Mouse (Mus musculus) forebrain, postnatal 0 days (tissue): Measurements from ENCODE around the gene Cd63. TPM values are rescaled to one million over a fixed set of nuclear protein-coding genes. Genes with fewer than 3 reads are reported as not detected.

ENCODE experiments used
- ATAC-seq: fragments of 200-750 bp; cut with Nextera tagmentation; 2 replicates; pipeline ENCODE4 v1.8.0; 2017; ENCODE audit warnings: mild to moderate bottlenecking, moderate library complexity
- DNase-seq: peaks from one replicate; pipeline ENCODE4 v3.0.0-alpha.2; 2015
- H3K27ac ChIP-seq: fragments of 300-500 bp; sonication (generic); 2 replicates; pipeline ENCODE4 v1.5.1; 2014; ENCODE audit warnings: low read depth, mild to moderate bottlenecking, antibody characterized with exemption, low read length, moderate library complexity, mixed read lengths
- H3K27me3 ChIP-seq: fragments of 300-500 bp; sonication (generic); 2 replicates; pipeline ENCODE4 v1.6.1; 2014; ENCODE audit warnings: mild to moderate bottlenecking, low read length, mixed read lengths; ENCODE audit not compliant: insufficient read depth
- H3K36me3 ChIP-seq: fragments of 300-500 bp; sonication (generic); 2 replicates; pipeline ENCODE4 v1.6.1; 2014; ENCODE audit warnings: mild to moderate bottlenecking, moderate library complexity; ENCODE audit not compliant: insufficient read depth
- H3K4me1 ChIP-seq: fragments of 300-500 bp; sonication (generic); 2 replicates; pipeline ENCODE4 v1.6.1; 2014; ENCODE audit warnings: antibody characterized with exemption; ENCODE audit not compliant: insufficient read depth
- H3K4me2 ChIP-seq: fragments of 300-500 bp; sonication (generic); 2 replicates; pipeline ENCODE4 v1.6.1; 2014; ENCODE audit warnings: low read depth, mild to moderate bottlenecking, moderate library complexity
- H3K4me3 ChIP-seq: fragments of 300-500 bp; sonication (generic); 2 replicates; pipeline ENCODE4 v1.5.1; 2014; ENCODE audit warnings: low read depth, low read length, mixed read lengths
- H3K9ac ChIP-seq: fragments of 300-500 bp; sonication (generic); 2 replicates; pipeline ENCODE4 v1.6.1; 2014; ENCODE audit warnings: mild to moderate bottlenecking
- H3K9me3 ChIP-seq: fragments of 300-500 bp; sonication (generic); 2 replicates; pipeline ENCODE4 v1.6.1; 2016; ENCODE audit warnings: low read length
- CTCF ChIP-seq: sonication (generic); IDR thresholded peaks from 2 replicates; pipeline ENCODE4 v1.5.1; 2016; ENCODE audit warnings: antibody characterized with exemption, control low read depth, low read depth
- WGBS: fragments of 180-500 bp; shearing (Covaris S2); extraction: QIAGEN DNeasy Blood & Tissue Kit; methylation state at CpG from one replicate; pipeline ENCODE4 v1.1.7; 2014; 5-methylcytosine and 5-hydroxymethylcytosine counted together
- polyA plus RNA-seq: library from polyadenylated mRNA; unstranded; fragments of >200 nt; fragmentation: Nextera tagmentation; extraction: Ambion mirVana; gene quantifications from 2 replicates; pipeline ENCODE4 v1.2.1, GENCODE M21; 2015
- total RNA-seq: library from RNA; depleted of rRNA; stranded (reverse); fragments of >200 nt; gene quantifications from 2 replicates; pipeline ENCODE4 v1.2.3, GENCODE M21; 2014

Cd63 gene
- total and polyA plus RNA-seq, 2 experiments from 2014 or later = 11.7 to 188 TPM

DNA sequence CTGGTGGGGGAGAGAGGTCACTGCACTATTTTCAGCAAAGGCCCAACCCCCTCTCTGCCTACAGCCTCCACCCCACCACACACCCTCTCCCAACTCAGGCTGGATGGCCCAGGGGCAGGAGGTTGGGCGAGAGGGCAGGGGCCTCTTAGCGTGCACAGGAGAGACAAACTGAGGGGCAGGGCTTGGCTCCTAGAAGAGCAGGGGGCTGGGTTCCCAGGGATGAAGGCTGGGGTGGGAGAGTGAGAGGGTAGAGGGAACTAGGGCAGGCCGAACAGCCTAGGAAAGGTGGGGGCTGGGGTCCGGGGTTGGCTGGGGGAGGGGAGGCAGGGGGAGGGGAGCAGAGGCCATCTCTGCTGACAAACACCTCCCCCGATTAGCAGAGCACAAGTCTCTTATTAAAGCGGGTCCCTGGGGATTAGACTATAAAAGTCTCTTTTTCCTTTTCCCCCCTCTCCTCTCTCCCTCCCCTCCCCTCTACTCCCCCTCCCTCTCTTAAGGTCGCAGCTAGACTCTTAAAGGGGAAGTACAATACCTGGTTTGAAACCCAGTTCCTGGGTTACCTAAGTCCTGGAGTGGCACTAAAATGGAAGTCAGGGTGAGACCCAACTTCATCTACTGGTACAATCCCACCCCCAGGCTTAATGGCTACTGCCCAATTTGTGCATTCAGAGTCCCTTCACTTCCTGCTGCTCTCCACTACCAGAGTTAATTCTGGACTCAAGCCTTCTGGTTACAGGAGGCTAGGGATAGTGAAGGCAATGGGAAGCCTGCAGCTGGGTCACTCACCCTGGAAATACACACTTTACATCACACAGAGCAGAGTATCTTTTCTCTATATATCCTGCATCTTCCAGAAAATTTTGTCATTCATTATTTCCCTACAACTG, 11.6 kb upstream of the Cd63 start:
- no peak for DNase-seq
- 0 out of 2 replicates have a peak, but pooled peaks have one; percentile 10 for ATAC-seq
- TF ChIP-seq CTCF = no peak
- Histone ChIP-seq H3K4me2 (peak overlapping the region; percentile 82), H3K36me3 (peaks cover 13% of the 10 kb centered on the region; the same call in 1 of the 2 replicates), H3K27me3 (no peaks in the 10 kb centered on the region), H3K9ac (peak overlapping the region; percentile 39), H3K4me1 (peaks cover 18% of the 10 kb centered on the region), H3K4me3 (peak overlapping the region; percentile 33), H3K9me3 (no peaks in the 10 kb centered on the region), H3K27ac (0 out of 2 replicates have a peak overlapping the region, but pooled peaks have one; percentile 15)
- 4% methylated on average over 7 of the region's 7 CpGs for WGBS

DNA sequence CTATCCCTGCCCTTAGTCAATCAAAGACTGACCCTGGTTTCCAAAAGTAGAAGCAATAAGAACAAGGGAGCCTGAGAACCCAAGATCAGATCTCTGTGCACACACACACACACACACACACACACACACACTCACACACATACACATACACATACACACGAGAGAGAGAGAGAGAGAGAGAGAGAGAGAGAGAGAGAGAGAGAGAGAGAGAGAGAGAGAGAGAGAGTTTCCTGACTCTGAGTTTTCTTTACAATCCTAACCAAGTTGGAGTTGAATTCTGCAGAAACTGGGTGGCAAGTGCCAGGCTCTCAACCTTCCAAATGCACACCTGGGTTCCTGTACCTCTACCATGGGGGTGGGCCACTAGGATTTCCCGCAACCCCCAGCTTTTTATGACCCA, 10.9 kb upstream of the Cd63 start:
- Histone ChIP-seq H3K9me3 (no peaks in the 10 kb centered on the region), H3K4me3 (peak overlapping the region; percentile 86), H3K27me3 (no peaks in the 10 kb centered on the region), H3K4me2 (peak overlapping the region; percentile 82), H3K27ac (no peak overlapping the region), H3K9ac (no peak overlapping the region), H3K4me1 (peaks cover 18% of the 10 kb centered on the region), H3K36me3 (peaks cover 11% of the 10 kb centered on the region; the same call in 1 of the 2 replicates)
- DNase-seq = no peak
- TF ChIP-seq CTCF = no peak
- WGBS = 0% methylated on average over 1 of the region's 2 CpGs
- ATAC-seq = no peak

DNA sequence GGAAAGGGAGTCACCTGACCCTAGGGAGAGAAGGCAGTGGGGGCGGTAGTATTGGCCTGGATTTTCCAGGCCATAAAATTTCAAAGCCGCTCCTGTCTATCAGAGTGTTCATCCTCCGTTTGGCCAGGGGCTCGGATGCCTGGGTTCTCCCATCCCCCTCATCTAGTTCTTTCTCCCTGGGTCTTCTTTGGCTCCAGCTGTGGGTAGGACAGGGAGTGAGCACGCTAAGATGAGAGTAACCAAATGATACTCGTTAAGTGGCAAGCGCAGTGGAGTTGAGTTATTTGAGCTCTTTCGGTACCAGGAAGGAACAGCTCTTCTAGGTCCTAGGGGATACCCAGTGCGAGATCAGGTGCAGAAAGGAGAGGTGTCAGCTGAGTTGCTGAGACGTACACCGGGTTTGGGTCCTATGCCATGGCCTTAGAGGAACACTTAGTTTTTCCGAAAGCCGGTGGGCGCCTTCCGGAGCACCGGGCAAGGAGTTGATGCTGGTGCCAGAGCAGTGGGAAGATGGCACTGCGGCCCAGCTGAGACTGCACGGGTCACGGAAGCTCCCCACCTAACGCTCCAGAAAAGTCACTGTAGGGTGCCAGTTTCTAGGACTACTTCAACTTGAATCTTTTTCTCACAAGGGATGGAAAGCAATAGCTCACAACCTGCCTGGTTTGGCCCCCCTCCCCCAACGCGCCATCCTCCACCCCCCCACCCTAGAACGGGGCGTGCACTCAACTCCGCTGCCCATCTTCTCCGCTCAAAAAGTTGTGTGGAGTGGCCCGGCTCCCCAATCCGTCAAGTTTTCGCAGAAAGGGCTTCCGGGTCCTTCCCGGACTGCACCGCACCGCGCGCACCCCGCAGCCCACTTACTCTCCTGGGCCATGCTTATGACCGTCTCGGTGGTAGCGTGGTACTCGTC, 10.2 kb upstream of the Cd63 start:
- ATAC-seq (no peak; the same call in 1 of the 2 replicates), DNase-seq (no peak)
- peaks cover 7% of the 10 kb centered on the region; the same call in 1 of the 2 replicates for H3K36me3 ChIP-seq
- peak overlapping the region; percentile 86 for H3K4me3 ChIP-seq
- H3K9ac ChIP-seq = peak overlapping the region; percentile 72
- 3% methylated on average over 40 of the region's 40 CpGs for WGBS
- H3K4me2 ChIP-seq = peak overlapping the region; percentile 82
- peaks cover 18% of the 10 kb centered on the region for H3K4me1 ChIP-seq
- H3K27me3 ChIP-seq = no peaks in the 10 kb centered on the region
- no peak for TF ChIP-seq CTCF
- no peaks in the 10 kb centered on the region for H3K9me3 ChIP-seq
- peak overlapping the region; percentile 89 for H3K27ac ChIP-seq

DNA sequence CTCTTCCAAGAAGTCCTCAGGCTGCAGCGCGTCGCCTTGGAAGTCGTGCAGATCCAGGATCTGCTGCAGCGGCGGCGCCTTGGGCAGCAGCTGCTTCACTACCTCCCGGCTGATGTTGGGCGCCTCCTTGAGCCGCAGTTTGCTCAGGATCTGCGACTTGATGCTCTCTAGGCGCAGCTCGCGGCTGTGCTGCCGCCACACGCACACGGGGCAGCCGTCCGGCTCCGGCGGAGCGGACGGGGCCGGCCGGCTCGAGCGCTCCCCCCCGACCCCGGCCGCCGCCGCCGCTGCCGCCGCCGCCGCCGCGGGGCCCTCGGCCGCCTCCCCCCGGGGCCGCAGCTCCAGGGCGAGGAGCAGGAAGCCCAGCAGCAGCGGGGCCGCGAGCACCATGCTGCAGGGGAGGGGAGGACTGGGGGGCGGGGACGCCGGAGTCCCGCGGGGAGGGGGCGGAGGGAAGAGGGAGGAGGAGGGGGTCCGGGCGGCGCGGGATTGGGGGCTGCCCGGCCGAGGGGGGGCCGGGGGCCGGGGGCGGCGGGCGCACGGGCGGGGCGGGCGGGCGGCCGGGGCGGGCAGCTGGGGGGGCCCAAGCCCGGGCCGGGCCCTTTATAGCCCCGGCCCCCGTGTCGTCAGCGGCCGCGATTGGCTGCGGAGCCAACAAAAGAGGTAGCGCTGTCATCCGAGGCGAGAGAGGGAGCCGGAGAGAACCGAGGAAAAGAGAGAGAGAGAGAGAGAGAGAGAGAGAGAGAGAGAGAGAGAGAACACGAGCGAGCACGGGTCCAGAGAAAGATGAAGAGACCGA, 9.3 kb upstream of the Cd63 start, which contains the start of gene Gdf11:
Gene Gdf11, minus strand, starts transcription at position 423 of the 799 bp plus-strand sequence.
- peak within 1 kb of the TSS; percentile 82 for H3K4me2 ChIP-seq
- peak within 1 kb of the TSS; percentile 72 for H3K9ac ChIP-seq
- peak; percentile 12; the same call in 1 of the 2 replicates for TF ChIP-seq CTCF
- no peaks in the 10 kb centered on the region for H3K9me3 ChIP-seq
- 1% methylated on average over 79 of the region's 89 CpGs for WGBS
- peaks cover 18% of the 10 kb centered on the region for H3K4me1 ChIP-seq
- peak; percentile 91 for DNase-seq
- H3K27me3 ChIP-seq = no peaks in the 10 kb centered on the region
- H3K27ac ChIP-seq = peak within 1 kb of the TSS; percentile 89
- peak within 1 kb of the TSS; percentile 86 for H3K4me3 ChIP-seq
- peak; percentile 88 for ATAC-seq
- peaks cover under 1% of the 10 kb centered on the region; the same call in 1 of the 2 replicates for H3K36me3 ChIP-seq

DNA sequence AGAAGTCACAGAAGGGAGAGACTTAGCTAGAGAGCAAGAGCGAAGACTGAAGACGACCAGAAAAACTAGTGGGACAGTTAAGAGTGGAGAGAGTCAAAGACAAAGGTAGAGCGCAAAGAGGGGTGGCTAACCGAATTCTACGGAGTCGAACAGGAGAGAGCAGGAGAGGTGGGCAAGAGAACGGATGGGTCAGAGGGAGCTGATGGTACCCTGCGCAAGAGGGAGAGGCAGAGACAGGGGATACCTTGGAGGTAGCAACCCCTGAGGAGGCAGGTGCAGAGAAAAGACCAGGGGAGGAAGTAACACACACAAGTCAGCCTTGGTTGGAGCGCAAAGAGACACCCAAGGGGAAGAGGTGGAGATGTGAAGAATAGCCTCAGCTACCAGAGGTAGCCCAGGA, 8.5 kb upstream of the Cd63 start:
- H3K27me3 ChIP-seq = no peaks in the 10 kb centered on the region
- peak overlapping the region; percentile 72 for H3K9ac ChIP-seq
- 7% methylated on average over 9 of the region's 9 CpGs for WGBS
- no peak for TF ChIP-seq CTCF
- peak overlapping the region; percentile 82 for H3K4me2 ChIP-seq
- H3K4me1 ChIP-seq = peaks cover 18% of the 10 kb centered on the region
- ATAC-seq (no peak; the same call in 1 of the 2 replicates), DNase-seq (no peak)
- H3K9me3 ChIP-seq = no peaks in the 10 kb centered on the region
- H3K36me3 ChIP-seq = no peaks in the 10 kb centered on the region
- H3K27ac ChIP-seq = peak overlapping the region; percentile 89
- peak overlapping the region; percentile 86 for H3K4me3 ChIP-seq

DNA sequence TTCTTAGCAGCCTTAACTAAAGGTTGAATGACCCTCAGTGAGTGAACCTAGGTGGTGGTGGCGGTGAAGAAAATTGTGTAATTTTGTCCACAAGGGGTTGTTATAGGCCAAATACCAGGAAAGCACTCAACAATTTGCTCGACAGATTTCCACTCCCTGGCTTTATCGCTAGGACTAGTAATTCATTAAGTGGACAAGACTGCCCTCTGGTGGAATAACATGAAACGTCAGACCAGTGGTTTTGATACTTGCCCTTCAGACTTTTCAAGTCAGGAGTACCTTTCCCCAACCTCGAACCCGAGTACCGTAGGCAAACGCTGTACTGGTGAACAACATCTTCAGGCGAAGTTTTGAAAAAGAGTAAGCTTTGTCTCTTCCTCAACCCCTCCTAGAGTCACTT, 5.4 kb upstream of the Cd63 start:
- H3K4me3 ChIP-seq = 0 out of 2 replicates have a peak overlapping the region, but pooled peaks have one; percentile 16
- peak; percentile 82 for TF ChIP-seq CTCF
- peak; percentile 23; the same call in 1 of the 2 replicates for ATAC-seq

More for the DNA sequence above, 5.4 kb upstream of the Cd63 start:
- WGBS = under 1% methylated on average over 9 of the region's 9 CpGs
- peaks cover 8% of the 10 kb centered on the region for H3K4me1 ChIP-seq
- H3K9me3 ChIP-seq = no peaks in the 10 kb centered on the region
- H3K9ac ChIP-seq = no peak overlapping the region
- DNase-seq = peak; percentile 92
- H3K27ac ChIP-seq = no peak overlapping the region
- peak overlapping the region; percentile 33; the same call in 1 of the 2 replicates for H3K4me2 ChIP-seq
- H3K27me3 ChIP-seq = no peaks in the 10 kb centered on the region
- H3K36me3 ChIP-seq = no peaks in the 10 kb centered on the region
